Mouse (Mus musculus) liver, postnatal 0 days (tissue): ENCODE data around the gene Lctl.

Experiments
- CTCF ChIP-seq: sonication (generic); IDR thresholded peaks from 2 replicates; pipeline ENCODE4 v1.5.1; 2016; ENCODE audit warnings: antibody characterized with exemption, low read depth
- EP300 ChIP-seq: IDR thresholded peaks from 2 replicates; pipeline ENCODE4 v1.6.1; 2016; ENCODE audit warnings: antibody characterized with exemption, low read depth, mild to moderate bottlenecking

DNA sequence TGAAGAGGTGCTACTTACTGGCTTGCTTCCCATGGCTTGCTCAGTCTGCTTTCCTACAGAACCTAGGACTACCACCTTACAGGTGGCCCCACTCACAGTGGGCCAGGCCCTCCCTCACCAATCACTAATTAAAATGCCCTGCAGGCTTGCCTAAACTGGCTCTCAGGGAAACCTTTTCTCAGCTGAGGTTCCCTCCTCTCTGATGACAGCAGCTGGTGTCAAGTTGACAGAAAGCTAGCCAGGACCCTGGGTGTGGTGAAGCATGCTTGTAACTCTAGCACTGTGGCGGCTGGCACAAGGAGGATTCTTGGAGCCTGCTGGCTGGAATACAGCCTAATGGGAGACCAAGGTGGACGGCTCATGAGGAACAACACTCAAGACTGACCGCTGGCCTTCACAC lies 8.4 kb downstream of the Lctl start:
- TF ChIP-seq CTCF (no peak), EP300 (no peak)
